In genomic region chr7:107281871-107282270, GRCm38 (mm10) we compare ENCODE assay signal across 23 mouse cellular contexts.
DNase-seq lines count a peak whose midpoint lies in the region; ATAC-seq and TF ChIP-seq lines count a peak whose summit lies in the region.
"Had no signal": no experiment of that assay in that cellular context is flagged by ENCODE, and none has a peak within 500 bp of the region (broad histone marks: within the 10 kb centered on the region; RNA-seq: fewer than 3 reads in every experiment).

No protein-coding gene starts in this region.

- peak; percentile 6 for DNase-seq in cerebellum, adult 9-10 months
- DNase-seq in cerebellum, postnatal 36 days: no peak
- peak; percentile 4 for DNase-seq in forebrain, postnatal 0 days
- DNase-seq in lung, embryonic 14.5 days: peak; percentile 40
- DNase-seq in lung, postnatal 14 days: no peak
- DNase-seq in MN1 (ENCODE audit: low spot score): peak; percentile 58
- DNase-seq in adrenal gland, postnatal 10 days: no peak
- DNase-seq: adrenal gland, postnatal 14 days; cerebellum, adult 18-20 months; cerebellum, adult 9-11 months; embryo, embryonic 11 days; gastrocnemius, postnatal 25 days; heart, adult 18-20 months; heart, postnatal 10 days; heart, postnatal 36 days had no signal

- H3K27ac ChIP-seq in forebrain, postnatal 0 days (ENCODE audit: low read depth, low read length): no peak overlapping the region
- H3K27ac ChIP-seq in forebrain, embryonic 15.5 days (replicated peaks): no peak overlapping the region
- no peak overlapping the region for H3K27ac ChIP-seq in lung, embryonic 14.5 days (ENCODE audit: low read depth)
- H3K27ac ChIP-seq: embryonic facial prominence, embryonic 15.5 days; heart, embryonic 15.5 days; hindbrain, embryonic 10.5 days; hindbrain, embryonic 14.5 days had no signal

- H3K4me1 ChIP-seq in forebrain, postnatal 0 days (ENCODE audit: insufficient read depth): no peaks in the 10 kb centered on the region
- H3K4me1 ChIP-seq in forebrain, embryonic 15.5 days: no peaks in the 10 kb centered on the region
- no peaks in the 10 kb centered on the region for H3K4me1 ChIP-seq in lung, embryonic 14.5 days (ENCODE audit: insufficient read depth)
- H3K4me1 ChIP-seq: embryonic facial prominence, embryonic 15.5 days; heart, embryonic 12.5 days; heart, embryonic 15.5 days; hindbrain, embryonic 10.5 days had no signal

- no peaks in the 10 kb centered on the region for H3K27me3 ChIP-seq in forebrain, postnatal 0 days (ENCODE audit: insufficient read depth, low read length)
- H3K27me3 ChIP-seq in forebrain, embryonic 15.5 days: no peaks in the 10 kb centered on the region
- no peaks in the 10 kb centered on the region for H3K27me3 ChIP-seq in lung, embryonic 14.5 days (ENCODE audit: insufficient read depth, low read length)
- H3K27me3 ChIP-seq: embryonic facial prominence, embryonic 15.5 days; heart, embryonic 12.5 days; heart, embryonic 15.5 days; Patski had no signal

- H3K9ac ChIP-seq in forebrain, postnatal 0 days: no peak overlapping the region
- no peak overlapping the region for H3K9ac ChIP-seq in forebrain, embryonic 15.5 days (replicated peaks)
- no peak overlapping the region for H3K9ac ChIP-seq in lung, embryonic 14.5 days
- H3K9ac ChIP-seq: embryonic facial prominence, embryonic 15.5 days; heart, embryonic 12.5 days; heart, embryonic 15.5 days; hindbrain, embryonic 14.5 days had no signal

- H3K4me2 ChIP-seq in forebrain, postnatal 0 days (ENCODE audit: low read depth): no peak overlapping the region
- no peak overlapping the region for H3K4me2 ChIP-seq in forebrain, embryonic 15.5 days (replicated peaks)
- H3K4me2 ChIP-seq in lung, embryonic 14.5 days: no peak overlapping the region
- H3K4me2 ChIP-seq: embryonic facial prominence, embryonic 15.5 days; heart, embryonic 12.5 days; heart, embryonic 15.5 days; hindbrain, embryonic 14.5 days had no signal

- no peak overlapping the region for H3K4me3 ChIP-seq in forebrain, postnatal 0 days (ENCODE audit: low read depth, low read length)
- H3K4me3 ChIP-seq in forebrain, embryonic 15.5 days: no peak overlapping the region
- no peak overlapping the region for H3K4me3 ChIP-seq in lung, embryonic 14.5 days (ENCODE audit: low read depth, low read length)
- H3K4me3 ChIP-seq: embryonic facial prominence, embryonic 15.5 days; heart, embryonic 12.5 days; heart, embryonic 15.5 days; hindbrain, embryonic 10.5 days had no signal

- no peak for ATAC-seq in forebrain, postnatal 0 days
- ATAC-seq in forebrain, embryonic 15.5 days (replicated peaks): no peak
- no peak for ATAC-seq in lung, embryonic 14.5 days (ENCODE audit: insufficient read depth)
- ATAC-seq: intestine, postnatal 0 days; Patski had no signal

- WGBS in forebrain, postnatal 0 days: 17% methylated on average over 2 of the region's 2 CpGs
- 29% methylated on average over 2 of the region's 2 CpGs for WGBS in forebrain, embryonic 15.5 days
- 47% methylated on average over 2 of the region's 2 CpGs for WGBS in lung, embryonic 14.5 days

- TF ChIP-seq CTCF in forebrain, postnatal 0 days (IDR thresholded peaks at IDR 0.05; ENCODE audit: low read depth): no peak
- no peak for TF ChIP-seq CTCF in lung, embryonic 14.5 days (IDR thresholded peaks at IDR 0.05; ENCODE audit: low read depth)

- no peaks in the 10 kb centered on the region for H3K36me3 ChIP-seq in forebrain, postnatal 0 days (ENCODE audit: insufficient read depth)
- H3K36me3 ChIP-seq in forebrain, embryonic 15.5 days: no peaks in the 10 kb centered on the region
- H3K36me3 ChIP-seq in lung, embryonic 14.5 days (ENCODE audit: insufficient read depth): no peaks in the 10 kb centered on the region
- H3K36me3 ChIP-seq: embryonic facial prominence, embryonic 15.5 days; heart, embryonic 12.5 days; heart, embryonic 15.5 days; hindbrain, embryonic 10.5 days had no signal

- no peaks in the 10 kb centered on the region for H3K9me3 ChIP-seq in forebrain, postnatal 0 days (ENCODE audit: low read length)
- no peaks in the 10 kb centered on the region for H3K9me3 ChIP-seq in forebrain, embryonic 15.5 days
- no peaks in the 10 kb centered on the region for H3K9me3 ChIP-seq in lung, embryonic 14.5 days (ENCODE audit: low read depth, low read length)
- H3K9me3 ChIP-seq: embryonic facial prominence, embryonic 15.5 days; heart, embryonic 12.5 days; heart, embryonic 15.5 days; hindbrain, embryonic 10.5 days had no signal

Comparison
In these comparisons a context has a peak if more than half of its experiments do, and no peak if none do; other contexts are left out.
1. DNase-seq: peak in cerebellum, adult 9-10 months (single experiment), forebrain, postnatal 0 days (single experiment), lung, embryonic 14.5 days (single experiment) and MN1 (single experiment); none in cerebellum, postnatal 36 days (0 of 2), lung, postnatal 14 days (single experiment) and adrenal gland, postnatal 10 days (single experiment).